Mouse (Mus musculus) limb, embryonic 15.5 days (tissue): ENCODE data around the gene Fbxw14. TPM values are rescaled to one million over a fixed set of nuclear protein-coding genes. Genes with fewer than 3 reads are reported as not detected.
"Not testable (repeated sequence)": the region's sequence is repeated elsewhere in the genome, so short reads cannot be mapped to it uniquely, and the experiment has no call there.

Source experiments
- ATAC-seq: fragments of 200-750 bp; cut with Nextera tagmentation; 2 replicates; pipeline ENCODE4 v1.8.0; 2017; ENCODE audit warnings: low read depth, moderate TSS enrichment; ENCODE audit not compliant: insufficient number of reproducible peaks, low FRiP score, low TSS enrichment
- H3K27ac ChIP-seq: fragments of 300-500 bp; sonication (generic); 2 replicates; pipeline ENCODE4 v1.5.1; 2015; ENCODE audit warnings: moderate library complexity, mild to moderate bottlenecking, inconsistent platforms
- H3K27me3 ChIP-seq: fragments of 300-500 bp; sonication (generic); 2 replicates; pipeline ENCODE4 v1.6.1; 2015; ENCODE audit warnings: inconsistent platforms
- H3K36me3 ChIP-seq: fragments of 300-500 bp; sonication (generic); 2 replicates; pipeline ENCODE4 v1.6.1; 2015; ENCODE audit warnings: inconsistent platforms
- H3K4me1 ChIP-seq: fragments of 300-500 bp; sonication (generic); 2 replicates; pipeline ENCODE4 v1.6.1; 2015; ENCODE audit warnings: inconsistent platforms
- H3K4me2 ChIP-seq: fragments of 300-500 bp; sonication (generic); 2 replicates; pipeline ENCODE4 v1.6.1; 2015; ENCODE audit warnings: mild to moderate bottlenecking, inconsistent platforms
- H3K4me3 ChIP-seq: fragments of 300-500 bp; sonication (generic); 2 replicates; pipeline ENCODE4 v1.5.1; 2015; ENCODE audit warnings: mild to moderate bottlenecking, inconsistent platforms
- H3K9ac ChIP-seq: fragments of 300-500 bp; sonication (generic); 2 replicates; pipeline ENCODE4 v1.6.1; 2015; ENCODE audit warnings: inconsistent platforms
- H3K9me3 ChIP-seq: fragments of 300-500 bp; sonication (generic); 2 replicates; pipeline ENCODE4 v1.6.1; 2016; ENCODE audit warnings: inconsistent platforms
- WGBS: fragments of 180-500 bp; shearing (Covaris S2); methylation state at CpG from one replicate; pipeline ENCODE4 v1.1.7; 2015; 5-methylcytosine and 5-hydroxymethylcytosine counted together
- polyA plus RNA-seq: library from polyadenylated mRNA; unstranded; fragments of >200 nt; fragmentation: Nextera tagmentation; extraction: Ambion mirVana; gene quantifications from 2 replicates; pipeline ENCODE4 v1.2.1, GENCODE M21; 2015

Gene Fbxw14
- not detected in 2 replicates for polyA plus RNA-seq

- not testable (repeated sequence) for ATAC-seq, H3K4me3 ChIP-seq, H3K4me1 ChIP-seq, H3K27ac ChIP-seq, H3K4me2 ChIP-seq, H3K9ac ChIP-seq, H3K9me3 ChIP-seq, H3K36me3 ChIP-seq, H3K27me3 ChIP-seq
- WGBS = 100% methylated on average over 1 of the region's 1 CpGs
Measured at GRCm38 (mm10) chr9:109287576-109287975, at the start of gene Fbxw14. Gene Fbxw14 (minus strand): TSS chr9:109287676.

GRCm38 (mm10) chr9:109263041-109263440 is 24.4 kb downstream of the Fbxw14 start:
- H3K9me3 ChIP-seq = no peaks in the 10 kb centered on the region
- H3K27ac ChIP-seq = no peak overlapping the region
- no peaks in the 10 kb centered on the region for H3K36me3 ChIP-seq
- H3K4me2 ChIP-seq = no peak overlapping the region
- H3K4me1 ChIP-seq = no peaks in the 10 kb centered on the region
- 69% methylated on average over 2 of the region's 2 CpGs for whole genome bisulfite sequencing
- ATAC-seq = no peak
- no peak overlapping the region for H3K9ac ChIP-seq
- H3K4me3 ChIP-seq = no peak overlapping the region
- no peaks in the 10 kb centered on the region for H3K27me3 ChIP-seq

- Histone ChIP-seq H3K36me3 (no peaks in the 10 kb centered on the region), H3K4me3 (no peak within 1 kb of the TSS), H3K9ac (no peak within 1 kb of the TSS), H3K27ac (no peak within 1 kb of the TSS), H3K4me1 (no peaks in the 10 kb centered on the region), H3K9me3 (no peaks in the 10 kb centered on the region), H3K4me2 (no peak within 1 kb of the TSS), H3K27me3 (no peaks in the 10 kb centered on the region)
- 75% methylated on average over 1 of the region's 1 CpGs for WGBS
- no peak for ATAC-seq
Measured at GRCm38 (mm10) chr9:109234654-109235053, 52.8 kb downstream of the Fbxw14 start, which contains the start of gene Fbxw20. Gene Fbxw20 (minus strand): TSS chr9:109234754.

Other genes starting within 250 kb of the Fbxw14 start
- gene Shisa5, start 249.1 kb downstream of the Fbxw14 start, polyA plus RNA-seq = 108 and 123 TPM in 2 replicates
- 16.0 and 17.2 TPM in 2 replicates for gene Trex1, start 227.9 kb downstream of the Fbxw14 start, polyA plus RNA-seq
- gene Atrip, start 213.6 kb downstream of the Fbxw14 start, polyA plus RNA-seq = 25.4 and 27.4 TPM in 2 replicates
- 12.5 and 13.6 TPM in 2 replicates for gene Ccdc51, start 205.2 kb downstream of the Fbxw14 start, polyA plus RNA-seq
- 487 and 558 TPM in 2 replicates for gene Tma7, start 205.1 kb downstream of the Fbxw14 start, polyA plus RNA-seq
- 9.3 and 11.2 TPM in 2 replicates for gene Plxnb1, start 192.3 kb downstream of the Fbxw14 start, polyA plus RNA-seq
- not detected in 2 replicates for gene Fbxw21, start 125.6 kb downstream of the Fbxw14 start, polyA plus RNA-seq
- gene Fbxw13, start 91.7 kb downstream of the Fbxw14 start, polyA plus RNA-seq = not detected in 2 replicates
- not detected in 2 replicates for gene Fbxw20, start 52.9 kb downstream of the Fbxw14 start, polyA plus RNA-seq
- not detected in 2 replicates for gene Fbxw28, start 52.0 kb upstream of the Fbxw14 start, polyA plus RNA-seq
- not detected in 2 replicates for gene Fbxw22, start 116.6 kb upstream of the Fbxw14 start, polyA plus RNA-seq
- gene Fbxw16, start 161.5 kb upstream of the Fbxw14 start, polyA plus RNA-seq = not detected in 2 replicates
- gene Fbxw19, start 208.2 kb upstream of the Fbxw14 start, polyA plus RNA-seq = not detected in 2 replicates